Mouse (Mus musculus): Measurements from ENCODE around the gene Gper1. TPM values are rescaled to one million over a fixed set of nuclear protein-coding genes. Genes with fewer than 3 reads are reported as not detected.

Gene Gper1
- polyA plus RNA-seq, 1 experiment: 2.1 TPM

GRCm38 (mm10) chr5:139460384-139461067, 37.6 kb downstream of the Gper1 start, which contains the start of gene 3110082I17Rik:
Gene 3110082I17Rik, minus strand, starts transcription at chr5:139460527.
- no peaks in the 10 kb centered on the region for H3K27me3 ChIP-seq (ENCODE audit: control insufficient read depth, insufficient read depth, low read length)
- H3K27ac ChIP-seq (ENCODE audit: control insufficient read depth, insufficient read depth, low read length): no peak within 1 kb of the TSS
- H3K4me1 ChIP-seq (replicated peaks; ENCODE audit: control insufficient read depth, insufficient read depth, low read length): peaks cover 3% of the 10 kb centered on the region; the same call in 1 of the 2 replicates
- H3K4me3 ChIP-seq (ENCODE audit: control insufficient read depth, insufficient read depth, low read length): peak within 1 kb of the TSS; percentile 45
- H3K36me3 ChIP-seq (ENCODE audit: control insufficient read depth, insufficient read depth, low read length): no peaks in the 10 kb centered on the region
- DNase-seq: peak; percentile 95
- TF ChIP-seq CTCF (IDR thresholded peaks at IDR 0.05; ENCODE audit: borderline replicate concordance, control insufficient read depth, extremely low read depth, insufficient read depth, low read length, poor library complexity): peak; percentile 64; the same call in 1 of the 2 replicates
- 0 out of 2 replicates have a peak, but pooled peaks have one; percentile 23 for TF ChIP-seq POLR2A (IDR thresholded peaks at IDR 0.05; ENCODE audit: control insufficient read depth, extremely low read depth, insufficient read depth, low read length, poor library complexity)
- WGBS: 10% methylated on average over 42 of the region's 42 CpGs

GRCm38 (mm10) chr5:139464874-139465273, 41.9 kb downstream of the Gper1 start:
- no peak overlapping the region for H3K4me3 ChIP-seq (ENCODE audit: control insufficient read depth, insufficient read depth, low read length)
- no peak for DNase-seq
- TF ChIP-seq POLR2A (IDR thresholded peaks at IDR 0.05; ENCODE audit: control insufficient read depth, extremely low read depth, insufficient read depth, low read length, poor library complexity): no peak
- TF ChIP-seq CTCF (IDR thresholded peaks at IDR 0.05; ENCODE audit: borderline replicate concordance, control insufficient read depth, extremely low read depth, insufficient read depth, low read length, poor library complexity): no peak
- H3K27me3 ChIP-seq (ENCODE audit: control insufficient read depth, insufficient read depth, low read length): no peaks in the 10 kb centered on the region
- peaks cover 3% of the 10 kb centered on the region; the same call in 1 of the 2 replicates for H3K4me1 ChIP-seq (replicated peaks; ENCODE audit: control insufficient read depth, insufficient read depth, low read length)
- H3K27ac ChIP-seq (ENCODE audit: control insufficient read depth, insufficient read depth, low read length): no peak overlapping the region
- H3K36me3 ChIP-seq (ENCODE audit: control insufficient read depth, insufficient read depth, low read length): no peaks in the 10 kb centered on the region
- 69% methylated on average over 4 of the region's 4 CpGs for WGBS

GRCm38 (mm10) chr5:139466373-139466772, 43.4 kb downstream of the Gper1 start:
- no peak for TF ChIP-seq CTCF (IDR thresholded peaks at IDR 0.05; ENCODE audit: borderline replicate concordance, control insufficient read depth, extremely low read depth, insufficient read depth, low read length, poor library complexity)
- no peak for TF ChIP-seq POLR2A (IDR thresholded peaks at IDR 0.05; ENCODE audit: control insufficient read depth, extremely low read depth, insufficient read depth, low read length, poor library complexity)
- Histone ChIP-seq H3K27me3 (ENCODE audit: control insufficient read depth, insufficient read depth, low read length) (no peaks in the 10 kb centered on the region), H3K27ac (ENCODE audit: control insufficient read depth, insufficient read depth, low read length) (no peak overlapping the region), H3K4me3 (ENCODE audit: control insufficient read depth, insufficient read depth, low read length) (no peak overlapping the region), H3K36me3 (ENCODE audit: control insufficient read depth, insufficient read depth, low read length) (no peaks in the 10 kb centered on the region; the same call in none of the 2 replicates), H3K4me1 (replicated peaks; ENCODE audit: control insufficient read depth, insufficient read depth, low read length) (no peaks in the 10 kb centered on the region)
- WGBS: 97% methylated on average over 2 of the region's 2 CpGs
- no peak for DNase-seq

- Histone ChIP-seq H3K4me3 (ENCODE audit: control insufficient read depth, insufficient read depth, low read length) (no peak overlapping the region), H3K27ac (ENCODE audit: control insufficient read depth, insufficient read depth, low read length) (no peak overlapping the region), H3K4me1 (replicated peaks; ENCODE audit: control insufficient read depth, insufficient read depth, low read length) (no peaks in the 10 kb centered on the region), H3K36me3 (ENCODE audit: control insufficient read depth, insufficient read depth, low read length) (no peaks in the 10 kb centered on the region; the same call in none of the 2 replicates), H3K27me3 (ENCODE audit: control insufficient read depth, insufficient read depth, low read length) (no peaks in the 10 kb centered on the region)
- WGBS: 64% methylated on average over 4 of the region's 4 CpGs
- TF ChIP-seq CTCF (IDR thresholded peaks at IDR 0.05; ENCODE audit: borderline replicate concordance, control insufficient read depth, extremely low read depth, insufficient read depth, low read length, poor library complexity) (no peak), POLR2A (IDR thresholded peaks at IDR 0.05; ENCODE audit: control insufficient read depth, extremely low read depth, insufficient read depth, low read length, poor library complexity) (no peak)
- DNase-seq: no peak
Observed at GRCm38 (mm10) chr5:139466801-139467200, 43.9 kb downstream of the Gper1 start.

GRCm38 (mm10) chr5:139467998-139468397, 45.0 kb downstream of the Gper1 start:
- 64% methylated on average over 5 of the region's 5 CpGs for WGBS
- Histone ChIP-seq H3K27me3 (ENCODE audit: control insufficient read depth, insufficient read depth, low read length) (no peaks in the 10 kb centered on the region), H3K4me3 (ENCODE audit: control insufficient read depth, insufficient read depth, low read length) (no peak overlapping the region), H3K27ac (ENCODE audit: control insufficient read depth, insufficient read depth, low read length) (no peak overlapping the region), H3K36me3 (ENCODE audit: control insufficient read depth, insufficient read depth, low read length) (peaks cover 12% of the 10 kb centered on the region), H3K4me1 (replicated peaks; ENCODE audit: control insufficient read depth, insufficient read depth, low read length) (no peaks in the 10 kb centered on the region)
- DNase-seq: no peak
- TF ChIP-seq POLR2A (IDR thresholded peaks at IDR 0.05; ENCODE audit: control insufficient read depth, extremely low read depth, insufficient read depth, low read length, poor library complexity) (no peak), CTCF (IDR thresholded peaks at IDR 0.05; ENCODE audit: borderline replicate concordance, control insufficient read depth, extremely low read depth, insufficient read depth, low read length, poor library complexity) (no peak)

GRCm38 (mm10) chr5:139474741-139475140, 51.8 kb downstream of the Gper1 start:
- H3K36me3 ChIP-seq (ENCODE audit: control insufficient read depth, insufficient read depth, low read length): peaks cover 60% of the 10 kb centered on the region

More at GRCm38 (mm10) chr5:139474741-139475140, 51.8 kb downstream of the Gper1 start:
- Histone ChIP-seq H3K4me1 (replicated peaks; ENCODE audit: control insufficient read depth, insufficient read depth, low read length) (no peaks in the 10 kb centered on the region), H3K27me3 (ENCODE audit: control insufficient read depth, insufficient read depth, low read length) (no peaks in the 10 kb centered on the region), H3K27ac (ENCODE audit: control insufficient read depth, insufficient read depth, low read length) (no peak overlapping the region), H3K4me3 (ENCODE audit: control insufficient read depth, insufficient read depth, low read length) (no peak overlapping the region)
- 90% methylated on average over 9 of the region's 9 CpGs for WGBS
- no peak for TF ChIP-seq CTCF (IDR thresholded peaks at IDR 0.05; ENCODE audit: borderline replicate concordance, control insufficient read depth, extremely low read depth, insufficient read depth, low read length, poor library complexity)
- TF ChIP-seq POLR2A (IDR thresholded peaks at IDR 0.05; ENCODE audit: control insufficient read depth, extremely low read depth, insufficient read depth, low read length, poor library complexity): no peak
- DNase-seq: no peak

Other genes starting within 250 kb of the Gper1 start
- gene Sun1, start 222.5 kb upstream of the Gper1 start, polyA plus RNA-seq (2012; rRNA removed): 34.3 and 36.3 TPM in 2 replicates
- gene Get4, start 170.8 kb upstream of the Gper1 start, polyA plus RNA-seq (2012; rRNA removed): 186 and 252 TPM in 2 replicates
- 13.1 and 15.5 TPM in 2 replicates for gene Adap1, start 97.5 kb upstream of the Gper1 start, polyA plus RNA-seq (2012; rRNA removed)
- 84.7 and 99.2 TPM in 2 replicates for gene Cox19, start 71.7 kb upstream of the Gper1 start, polyA plus RNA-seq (2012; rRNA removed)
- 0.20 and 1.2 TPM in 2 replicates for gene Cyp2w1, start 70.5 kb upstream of the Gper1 start, polyA plus RNA-seq (2012; rRNA removed)
- gene Gpr146, start 45.5 kb upstream of the Gper1 start, polyA plus RNA-seq (2012; rRNA removed): 33.9 and 40.1 TPM in 2 replicates
- 1.5 and 2.1 TPM in 2 replicates for gene C130050O18Rik, start 17.9 kb upstream of the Gper1 start, polyA plus RNA-seq (2012; rRNA removed)
- gene 3110082I17Rik, start 37.4 kb downstream of the Gper1 start, polyA plus RNA-seq (2012; rRNA removed): 7.5 and 8.2 TPM in 2 replicates
- gene Zfand2a, start 61.4 kb downstream of the Gper1 start, polyA plus RNA-seq (2012; rRNA removed): 15.5 and 15.9 TPM in 2 replicates
- 0.24 and 0.26 TPM in 2 replicates for gene Uncx, start 120.3 kb downstream of the Gper1 start, polyA plus RNA-seq (2012; rRNA removed)